Mouse (Mus musculus) hindbrain, embryonic 10.5 days (tissue): ENCODE results near the gene Cog7. TPM values are rescaled to one million over a fixed set of nuclear protein-coding genes. Genes with fewer than 3 reads are reported as not detected.

Source experiments
- DNase-seq: peaks from one replicate; pipeline ENCODE4 v3.0.0-alpha.2; 2017; ENCODE audit warnings: low spot score
- H3K27ac ChIP-seq: fragments of 300-500 bp; sonication (generic); 2 replicates; pipeline ENCODE4 v1.5.1; 2016; ENCODE audit warnings: mild to moderate bottlenecking, moderate library complexity
- H3K27me3 ChIP-seq: fragments of 300-500 bp; sonication (generic); 2 replicates; pipeline ENCODE4 v1.6.1; 2016; ENCODE audit warnings: mild to moderate bottlenecking; ENCODE audit not compliant: poor library complexity, insufficient read depth, severe bottlenecking
- H3K36me3 ChIP-seq: fragments of 300-500 bp; sonication (generic); 2 replicates; pipeline ENCODE4 v1.6.1; 2016; ENCODE audit warnings: mild to moderate bottlenecking, moderate library complexity
- H3K4me1 ChIP-seq: fragments of 300-500 bp; sonication (generic); replicated peaks from 2 replicates; pipeline ENCODE4 v1.6.1; 2016; ENCODE audit warnings: mild to moderate bottlenecking
- H3K4me3 ChIP-seq: fragments of 300-500 bp; sonication (generic); 2 replicates; pipeline ENCODE4 v1.5.1; 2016; ENCODE audit warnings: mild to moderate bottlenecking, moderate library complexity
- H3K9me3 ChIP-seq: fragments of 300-500 bp; sonication (generic); 2 replicates; pipeline ENCODE4 v1.6.1; 2016; ENCODE audit warnings: mild to moderate bottlenecking, moderate library complexity
- WGBS: fragments of 180-500 bp; shearing (Covaris S2); methylation state at CpG from one replicate; pipeline ENCODE4 v1.1.7; 2016; 5-methylcytosine and 5-hydroxymethylcytosine counted together
- polyA plus RNA-seq: library from polyadenylated mRNA; unstranded; fragments of >200 nt; fragmentation: Nextera tagmentation; extraction: Ambion mirVana; gene quantifications from 2 replicates; pipeline ENCODE4 v1.2.1, GENCODE M21; 2016

The Cog7 gene
- polyA plus RNA-seq, 1 experiment from 2014 or later, result 21.0 TPM

GRCm38 (mm10) chr7:121858939-121859338 lies 122.6 kb downstream of the Cog7 start:
- Histone ChIP-seq H3K9me3 (no peaks in the 10 kb centered on the region), H3K36me3 (no peaks in the 10 kb centered on the region), H3K4me1 (no peaks in the 10 kb centered on the region), H3K27me3 (peaks cover 10% of the 10 kb centered on the region), H3K27ac (no peak overlapping the region), H3K4me3 (no peak overlapping the region)
- no peak for DNase-seq
- WGBS, result 81% methylated on average over 8 of the region's 8 CpGs

GRCm38 (mm10) chr7:121857177-121857884 lies 124.2 kb downstream of the Cog7 start:
- Histone ChIP-seq H3K36me3 (no peaks in the 10 kb centered on the region), H3K4me3 (no peak overlapping the region), H3K9me3 (no peaks in the 10 kb centered on the region), H3K27ac (no peak overlapping the region), H3K4me1 (no peaks in the 10 kb centered on the region), H3K27me3 (peaks cover 2% of the 10 kb centered on the region; the same call in 1 of the 2 replicates)
- WGBS, result 88% methylated on average over 11 of the region's 11 CpGs
- no peak for DNase-seq

- H3K9me3 ChIP-seq, result no peaks in the 10 kb centered on the region
- no peak for DNase-seq
Observed at GRCm38 (mm10) chr7:121848537-121849168, 132.9 kb downstream of the Cog7 start.

GRCm38 (mm10) chr7:121845964-121846363 lies 135.5 kb downstream of the Cog7 start:
- no peaks in the 10 kb centered on the region for H3K4me1 ChIP-seq
- H3K27ac ChIP-seq, result no peak overlapping the region
- 83% methylated on average over 6 of the region's 6 CpGs for WGBS
- no peaks in the 10 kb centered on the region for H3K27me3 ChIP-seq
- no peaks in the 10 kb centered on the region for H3K9me3 ChIP-seq
- no peak overlapping the region for H3K4me3 ChIP-seq
- no peaks in the 10 kb centered on the region for H3K36me3 ChIP-seq
- no peak for DNase-seq

More at GRCm38 (mm10) chr7:121848537-121849168, 132.9 kb downstream of the Cog7 start:
- no peak overlapping the region for H3K4me3 ChIP-seq
- WGBS, result 86% methylated on average over 9 of the region's 9 CpGs
- no peak overlapping the region for H3K27ac ChIP-seq
- H3K27me3 ChIP-seq, result no peaks in the 10 kb centered on the region
- no peaks in the 10 kb centered on the region for H3K36me3 ChIP-seq
- H3K4me1 ChIP-seq, result no peaks in the 10 kb centered on the region

GRCm38 (mm10) chr7:121842234-121842633 lies 139.3 kb downstream of the Cog7 start:
- no peaks in the 10 kb centered on the region for H3K9me3 ChIP-seq
- no peak overlapping the region for H3K27ac ChIP-seq
- no peaks in the 10 kb centered on the region for H3K36me3 ChIP-seq
- no peak overlapping the region for H3K4me3 ChIP-seq
- no peak for DNase-seq
- WGBS, result 75% methylated on average over 6 of the region's 6 CpGs
- H3K27me3 ChIP-seq, result no peaks in the 10 kb centered on the region
- H3K4me1 ChIP-seq, result no peaks in the 10 kb centered on the region

GRCm38 (mm10) chr7:121840810-121841209 lies 140.7 kb downstream of the Cog7 start:
- H3K36me3 ChIP-seq, result no peaks in the 10 kb centered on the region
- no peaks in the 10 kb centered on the region for H3K27me3 ChIP-seq
- no peak overlapping the region for H3K27ac ChIP-seq
- no peaks in the 10 kb centered on the region for H3K9me3 ChIP-seq
- no peak overlapping the region for H3K4me3 ChIP-seq
- H3K4me1 ChIP-seq, result no peaks in the 10 kb centered on the region
- DNase-seq, result no peak
- 74% methylated on average over 7 of the region's 7 CpGs for WGBS

- no peak overlapping the region for H3K27ac ChIP-seq
- no peaks in the 10 kb centered on the region for H3K9me3 ChIP-seq
- WGBS, result 88% methylated on average over 7 of the region's 7 CpGs
- DNase-seq, result no peak
- H3K36me3 ChIP-seq, result no peaks in the 10 kb centered on the region
- H3K4me1 ChIP-seq, result no peaks in the 10 kb centered on the region
- no peaks in the 10 kb centered on the region for H3K27me3 ChIP-seq
- H3K4me3 ChIP-seq, result no peak overlapping the region
Observed at GRCm38 (mm10) chr7:121836827-121837226, 144.7 kb downstream of the Cog7 start.

- Histone ChIP-seq H3K27me3 (no peaks in the 10 kb centered on the region), H3K4me1 (no peaks in the 10 kb centered on the region), H3K4me3 (no peak overlapping the region), H3K27ac (no peak overlapping the region), H3K9me3 (no peaks in the 10 kb centered on the region), H3K36me3 (no peaks in the 10 kb centered on the region)
- DNase-seq, result no peak
- WGBS, result 85% methylated on average over 7 of the region's 7 CpGs
Observed at GRCm38 (mm10) chr7:121835392-121835791, 146.1 kb downstream of the Cog7 start.

Other genes starting within 250 kb of the Cog7 start
- gene Scnn1g, start 247.2 kb downstream of the Cog7 start, polyA plus RNA-seq, result 0.08 and 0.10 TPM in 2 replicates
- gene Scnn1b, start 116.7 kb downstream of the Cog7 start, polyA plus RNA-seq, result 0.15 and 0.16 TPM in 2 replicates
- gene Gga2, start 39.5 kb upstream of the Cog7 start, polyA plus RNA-seq, result 79.8 and 98.4 TPM in 2 replicates
- gene Ubfd1, start 85.5 kb upstream of the Cog7 start, polyA plus RNA-seq, result 64.3 and 70.0 TPM in 2 replicates
- 16.4 and 18.3 TPM in 2 replicates for gene Ears2, start 85.6 kb upstream of the Cog7 start, polyA plus RNA-seq
- 765 and 766 TPM in 2 replicates for gene Ndufab1, start 120.2 kb upstream of the Cog7 start, polyA plus RNA-seq
- gene Palb2, start 151.3 kb upstream of the Cog7 start, polyA plus RNA-seq, result 18.9 and 21.7 TPM in 2 replicates
- 130 and 137 TPM in 2 replicates for gene Dctn5, start 151.3 kb upstream of the Cog7 start, polyA plus RNA-seq
- 191 and 216 TPM in 2 replicates for gene Plk1, start 177.7 kb upstream of the Cog7 start, polyA plus RNA-seq
- 0.21 TPM in 1 of 2 replicates, not detected in the other for gene Ern2, start 204.5 kb upstream of the Cog7 start, polyA plus RNA-seq
- gene Chp2, start 237.8 kb upstream of the Cog7 start, polyA plus RNA-seq, result 0.24 TPM in 1 of 2 replicates, not detected in the other